Mouse (Mus musculus) limb, embryonic 15.5 days (tissue): ENCODE data around the gene Frmpd4. TPM values are rescaled to one million over a fixed set of nuclear protein-coding genes. Genes with fewer than 3 reads are reported as not detected.

Experiments used
- ATAC-seq: fragments of 200-750 bp; cut with Nextera tagmentation; 2 replicates; pipeline ENCODE4 v1.8.0; 2017; ENCODE audit warnings: low read depth, moderate TSS enrichment; ENCODE audit not compliant: insufficient number of reproducible peaks, low FRiP score, low TSS enrichment
- H3K27ac ChIP-seq: fragments of 300-500 bp; sonication (generic); 2 replicates; pipeline ENCODE4 v1.5.1; 2015; ENCODE audit warnings: moderate library complexity, mild to moderate bottlenecking, inconsistent platforms
- H3K27me3 ChIP-seq: fragments of 300-500 bp; sonication (generic); 2 replicates; pipeline ENCODE4 v1.6.1; 2015; ENCODE audit warnings: inconsistent platforms
- H3K36me3 ChIP-seq: fragments of 300-500 bp; sonication (generic); 2 replicates; pipeline ENCODE4 v1.6.1; 2015; ENCODE audit warnings: inconsistent platforms
- H3K4me1 ChIP-seq: fragments of 300-500 bp; sonication (generic); 2 replicates; pipeline ENCODE4 v1.6.1; 2015; ENCODE audit warnings: inconsistent platforms
- H3K4me2 ChIP-seq: fragments of 300-500 bp; sonication (generic); 2 replicates; pipeline ENCODE4 v1.6.1; 2015; ENCODE audit warnings: mild to moderate bottlenecking, inconsistent platforms
- H3K4me3 ChIP-seq: fragments of 300-500 bp; sonication (generic); 2 replicates; pipeline ENCODE4 v1.5.1; 2015; ENCODE audit warnings: mild to moderate bottlenecking, inconsistent platforms
- H3K9ac ChIP-seq: fragments of 300-500 bp; sonication (generic); 2 replicates; pipeline ENCODE4 v1.6.1; 2015; ENCODE audit warnings: inconsistent platforms
- H3K9me3 ChIP-seq: fragments of 300-500 bp; sonication (generic); 2 replicates; pipeline ENCODE4 v1.6.1; 2016; ENCODE audit warnings: inconsistent platforms
- WGBS: fragments of 180-500 bp; shearing (Covaris S2); methylation state at CpG from one replicate; pipeline ENCODE4 v1.1.7; 2015; 5-methylcytosine and 5-hydroxymethylcytosine counted together
- polyA plus RNA-seq: library from polyadenylated mRNA; unstranded; fragments of >200 nt; fragmentation: Nextera tagmentation; extraction: Ambion mirVana; gene quantifications from 2 replicates; pipeline ENCODE4 v1.2.1, GENCODE M21; 2015

Frmpd4 gene
- polyA plus RNA-seq, 1 experiment from 2014 or later, result 0.55 TPM

- Histone ChIP-seq H3K4me1 (no peaks in the 10 kb centered on the region), H3K9ac (no peak overlapping the region), H3K27me3 (peaks cover 10% of the 10 kb centered on the region; the same call in 1 of the 2 replicates), H3K36me3 (no peaks in the 10 kb centered on the region), H3K27ac (no peak overlapping the region), H3K9me3 (no peaks in the 10 kb centered on the region), H3K4me3 (no peak overlapping the region), H3K4me2 (no peak overlapping the region)
- no peak for ATAC-seq
- WGBS, result 50% methylated on average over 4 of the region's 4 CpGs
These were observed 759.7 kb downstream of the Frmpd4 start for GRCm38 (mm10) chrX:167817363-167817762.

- Histone ChIP-seq H3K27me3 (peaks cover 12% of the 10 kb centered on the region; the same call in 1 of the 2 replicates), H3K4me2 (no peak overlapping the region), H3K36me3 (no peaks in the 10 kb centered on the region), H3K9me3 (no peaks in the 10 kb centered on the region), H3K4me1 (no peaks in the 10 kb centered on the region), H3K4me3 (no peak overlapping the region), H3K27ac (no peak overlapping the region), H3K9ac (no peak overlapping the region)
- no peak for ATAC-seq
- WGBS, result 89% methylated on average over 2 of the region's 2 CpGs
These were observed 766.9 kb downstream of the Frmpd4 start for GRCm38 (mm10) chrX:167810120-167810519.

DNA sequence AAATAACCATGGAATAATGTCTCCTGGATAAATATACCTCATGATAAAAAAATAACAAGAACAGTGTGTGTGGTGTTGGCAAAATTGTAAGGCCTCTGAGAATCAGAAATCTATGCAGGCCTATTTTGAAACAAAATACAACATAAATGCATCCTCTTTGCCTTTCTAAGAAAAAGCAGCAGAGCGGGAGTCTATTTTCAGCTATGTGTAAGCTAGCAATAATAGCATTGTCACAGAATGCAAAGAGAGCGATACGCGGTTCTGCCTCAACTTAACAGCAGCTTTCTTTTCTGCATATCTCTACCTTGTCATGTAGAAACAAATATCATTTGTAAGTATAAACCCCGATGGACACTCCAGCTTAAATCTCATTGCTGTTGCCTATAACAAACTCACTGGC, 768.5 kb downstream of the Frmpd4 start:
- Histone ChIP-seq H3K4me1 (no peaks in the 10 kb centered on the region), H3K36me3 (no peaks in the 10 kb centered on the region), H3K27me3 (peaks cover 12% of the 10 kb centered on the region; the same call in 1 of the 2 replicates), H3K4me3 (no peak overlapping the region), H3K9ac (no peak overlapping the region), H3K4me2 (no peak overlapping the region), H3K27ac (no peak overlapping the region), H3K9me3 (no peaks in the 10 kb centered on the region)
- WGBS, result 90% methylated on average over 5 of the region's 5 CpGs
- no peak for ATAC-seq

DNA sequence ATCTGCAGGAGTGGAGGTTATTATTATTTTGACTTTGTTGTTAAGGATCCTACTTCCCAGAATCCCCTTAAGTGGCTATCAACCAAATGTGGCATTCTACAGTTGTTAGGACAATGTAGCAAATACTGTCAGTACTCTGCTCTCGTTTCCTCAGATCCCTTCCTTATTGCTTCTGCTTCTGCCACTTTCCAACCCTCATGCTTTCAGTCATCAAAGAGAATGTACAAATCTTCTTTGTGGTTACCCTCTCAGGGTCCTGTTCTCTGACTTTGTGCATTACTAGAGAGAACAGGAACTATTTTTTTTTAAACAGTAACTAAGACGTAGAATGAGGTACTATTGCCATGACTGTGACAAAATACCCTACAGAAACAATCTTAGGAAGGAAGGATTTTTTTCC, 788.3 kb downstream of the Frmpd4 start:
- no peak overlapping the region for H3K4me3 ChIP-seq
- no peak overlapping the region for H3K27ac ChIP-seq
- no peaks in the 10 kb centered on the region for H3K9me3 ChIP-seq
- H3K9ac ChIP-seq, result no peak overlapping the region
- no peaks in the 10 kb centered on the region for H3K36me3 ChIP-seq
- no peak for ATAC-seq
- 71% methylated on average over 2 of the region's 2 CpGs for WGBS
- H3K27me3 ChIP-seq, result peaks cover 6% of the 10 kb centered on the region
- no peaks in the 10 kb centered on the region for H3K4me1 ChIP-seq
- no peak overlapping the region for H3K4me2 ChIP-seq

DNA sequence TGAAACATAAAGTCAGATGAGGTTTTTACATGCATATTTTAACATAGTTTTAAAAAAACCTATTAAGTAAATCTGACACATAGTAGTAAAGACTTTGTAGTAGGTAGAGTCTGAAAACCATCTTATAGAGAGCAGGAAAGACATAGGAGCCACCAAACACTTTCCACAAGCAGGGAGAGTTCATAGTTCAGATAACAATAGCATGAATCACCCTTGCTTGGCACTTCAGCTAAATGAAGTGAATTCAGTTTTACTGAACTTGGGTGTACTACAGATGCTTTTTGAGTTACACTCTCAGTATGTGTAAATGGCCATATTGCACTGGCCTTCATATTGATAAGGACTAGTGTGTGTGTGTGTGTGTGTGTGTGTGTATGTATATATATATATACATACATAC, 793.5 kb downstream of the Frmpd4 start:
- Histone ChIP-seq H3K4me2 (no peak overlapping the region), H3K27me3 (peaks cover 7% of the 10 kb centered on the region; the same call in 1 of the 2 replicates), H3K9me3 (no peaks in the 10 kb centered on the region), H3K27ac (no peak overlapping the region), H3K4me3 (no peak overlapping the region), H3K9ac (no peak overlapping the region), H3K4me1 (no peaks in the 10 kb centered on the region), H3K36me3 (no peaks in the 10 kb centered on the region)
- ATAC-seq, result no peak

DNA sequence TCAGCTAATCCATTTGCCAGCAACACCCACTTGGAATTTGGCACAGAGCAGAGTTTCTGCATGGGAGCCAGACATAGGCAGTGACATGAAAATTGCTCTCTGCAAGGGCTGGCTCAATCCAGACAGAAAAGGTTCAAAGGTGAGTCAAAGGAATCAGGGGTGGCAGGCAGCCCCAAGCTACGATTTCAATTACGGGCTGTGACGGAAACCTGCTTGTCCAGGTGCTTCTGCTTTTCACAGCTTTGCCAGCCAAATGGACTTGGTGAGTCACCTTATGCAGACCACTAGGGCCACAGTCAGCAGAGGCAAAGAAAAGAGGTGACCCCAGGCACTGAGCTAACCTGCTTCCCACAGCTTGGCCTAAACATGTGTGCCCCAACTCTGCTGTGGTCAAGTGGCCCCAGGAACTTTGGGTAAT, 857.5 kb downstream of the Frmpd4 start:
- Histone ChIP-seq H3K9me3 (no peaks in the 10 kb centered on the region), H3K4me3 (no peak overlapping the region), H3K27me3 (peaks cover 6% of the 10 kb centered on the region), H3K4me2 (no peak overlapping the region), H3K36me3 (no peaks in the 10 kb centered on the region), H3K9ac (no peak overlapping the region), H3K27ac (no peak overlapping the region), H3K4me1 (no peaks in the 10 kb centered on the region)
- ATAC-seq, result no peak
- 80% methylated on average over 3 of the region's 3 CpGs for WGBS

DNA sequence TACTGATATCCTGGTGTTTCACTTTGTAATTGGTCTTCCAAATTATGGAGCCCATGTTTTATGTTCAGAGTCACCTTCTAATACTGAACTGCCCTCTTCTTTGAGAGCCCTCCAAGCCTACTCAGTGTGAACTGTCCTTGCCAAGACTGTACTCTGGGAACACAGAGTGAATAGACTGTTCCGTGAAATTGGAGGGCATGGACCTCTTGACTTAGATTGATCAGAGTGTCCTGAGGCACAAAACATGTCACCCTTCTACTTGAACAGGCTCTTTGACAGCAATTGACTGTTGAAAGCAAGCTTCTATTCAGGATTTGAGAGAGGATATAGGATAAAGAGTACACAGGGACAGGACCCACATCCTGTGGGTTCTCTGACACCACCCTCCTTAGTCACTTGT, 857.9 kb downstream of the Frmpd4 start:
- no peak overlapping the region for H3K4me2 ChIP-seq
- no peak for ATAC-seq
- H3K9me3 ChIP-seq, result no peaks in the 10 kb centered on the region
- WGBS, result 76% methylated on average over 1 of the region's 1 CpGs
- H3K9ac ChIP-seq, result no peak overlapping the region
- peaks cover 6% of the 10 kb centered on the region for H3K27me3 ChIP-seq
- no peak overlapping the region for H3K27ac ChIP-seq
- no peaks in the 10 kb centered on the region for H3K36me3 ChIP-seq
- no peak overlapping the region for H3K4me3 ChIP-seq
- H3K4me1 ChIP-seq, result no peaks in the 10 kb centered on the region

DNA sequence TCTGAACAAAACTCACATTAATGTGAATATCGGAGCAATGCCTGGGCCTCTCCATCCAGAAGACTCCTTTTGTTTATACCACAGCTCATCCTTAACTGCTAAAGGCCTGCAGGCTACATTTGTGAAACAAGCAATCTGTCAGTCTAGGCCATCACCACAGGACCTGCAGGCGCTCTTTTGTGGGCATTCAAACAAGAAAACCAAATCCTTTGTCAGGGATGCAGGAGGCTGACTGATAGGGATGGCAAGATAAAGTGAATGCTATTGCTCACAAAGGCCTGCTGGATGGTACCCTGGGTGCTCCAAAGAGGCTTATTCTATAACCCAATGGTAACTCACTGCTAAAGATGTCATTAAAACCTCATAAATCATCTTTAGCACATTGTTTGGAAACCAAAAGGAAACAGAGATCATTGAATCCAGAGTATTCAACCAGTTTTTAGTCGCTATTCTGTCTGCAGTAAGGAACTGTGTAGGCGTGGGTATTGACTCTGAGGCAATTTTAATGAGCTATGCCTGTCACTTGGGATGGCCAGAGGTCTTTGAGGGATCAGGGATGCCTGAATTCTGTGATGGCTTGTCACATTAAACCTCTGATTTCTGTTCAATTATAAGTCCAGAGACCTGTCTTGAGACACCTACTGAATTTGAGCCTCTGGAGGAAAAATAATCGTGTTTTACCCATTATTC, 922.1 kb downstream of the Frmpd4 start:
- H3K36me3 ChIP-seq, result no peaks in the 10 kb centered on the region
- ATAC-seq, result no peak
- H3K4me3 ChIP-seq, result no peak overlapping the region
- no peak overlapping the region for H3K9ac ChIP-seq
- H3K4me2 ChIP-seq, result no peak overlapping the region
- no peaks in the 10 kb centered on the region for H3K9me3 ChIP-seq
- H3K4me1 ChIP-seq, result no peaks in the 10 kb centered on the region
- no peak overlapping the region for H3K27ac ChIP-seq
- 47% methylated on average over 5 of the region's 5 CpGs for WGBS
- H3K27me3 ChIP-seq, result no peaks in the 10 kb centered on the region

GRCm38 (mm10) chrX:167654249-167654648, 922.8 kb downstream of the Frmpd4 start:
- Histone ChIP-seq H3K4me3 (no peak overlapping the region), H3K4me2 (no peak overlapping the region), H3K4me1 (no peaks in the 10 kb centered on the region), H3K27me3 (no peaks in the 10 kb centered on the region), H3K27ac (no peak overlapping the region), H3K9me3 (no peaks in the 10 kb centered on the region), H3K36me3 (no peaks in the 10 kb centered on the region), H3K9ac (no peak overlapping the region)
- ATAC-seq, result no peak
- 96% methylated on average over 8 of the region's 8 CpGs for WGBS

DNA sequence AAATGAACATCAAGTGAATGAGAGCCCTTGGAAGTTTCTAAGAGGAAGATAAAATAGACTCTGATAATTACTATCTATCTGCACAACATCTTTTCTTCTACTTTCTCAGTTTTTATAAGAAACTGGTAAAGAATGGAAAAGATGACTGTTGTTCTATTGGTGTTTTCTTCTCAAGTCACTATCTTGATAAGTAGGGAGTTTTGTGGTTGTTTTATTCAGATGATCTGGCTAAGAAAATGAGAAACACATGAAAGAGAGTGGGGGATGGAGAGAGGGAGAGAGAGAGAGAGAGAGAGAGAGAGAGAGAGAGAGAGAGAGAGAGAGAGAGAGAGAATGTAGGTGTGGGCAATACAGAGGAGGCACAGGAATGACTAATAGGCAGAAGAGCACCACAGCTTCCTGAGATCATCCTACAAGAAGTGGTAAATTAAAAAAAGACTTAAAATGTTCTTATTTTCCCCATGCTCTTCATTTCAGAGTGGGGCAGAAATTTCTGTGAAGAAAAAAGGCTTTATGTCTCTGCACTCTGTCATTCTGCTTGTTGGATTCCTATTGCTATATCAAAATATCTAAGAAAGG, 979.3 kb downstream of the Frmpd4 start:
- ATAC-seq, result no peak

DNA sequence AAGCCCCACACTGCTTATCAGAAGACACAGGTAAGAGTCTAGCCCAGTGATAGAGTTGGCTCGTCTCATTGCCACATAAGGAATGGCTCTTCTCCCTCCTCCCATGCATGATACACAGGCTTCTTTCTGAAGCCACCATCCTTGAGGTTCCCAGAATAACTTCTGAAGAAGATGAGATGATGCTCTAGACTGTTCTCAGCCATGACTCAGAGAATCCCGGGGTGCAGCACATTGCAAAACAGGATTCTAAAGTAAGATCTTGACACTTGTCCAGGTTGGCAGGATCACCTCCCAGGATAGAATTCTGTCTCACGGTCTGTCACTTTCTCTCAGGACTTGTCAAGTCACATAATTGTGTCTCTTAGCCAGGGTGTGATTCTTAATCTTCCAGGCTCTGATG, 1024.2 kb downstream of the Frmpd4 start:
- no peak overlapping the region for H3K27ac ChIP-seq
- ATAC-seq, result no peak
- H3K27me3 ChIP-seq, result no peaks in the 10 kb centered on the region
- no peaks in the 10 kb centered on the region for H3K9me3 ChIP-seq
- no peak overlapping the region for H3K4me3 ChIP-seq
- H3K4me2 ChIP-seq, result no peak overlapping the region
- WGBS, result 88% methylated on average over 3 of the region's 3 CpGs
- no peak overlapping the region for H3K9ac ChIP-seq
- H3K36me3 ChIP-seq, result no peaks in the 10 kb centered on the region
- no peaks in the 10 kb centered on the region for H3K4me1 ChIP-seq

More for the DNA sequence above, 979.3 kb downstream of the Frmpd4 start:
- no peak overlapping the region for H3K4me2 ChIP-seq
- no peak overlapping the region for H3K9ac ChIP-seq
- H3K36me3 ChIP-seq, result no peaks in the 10 kb centered on the region
- peaks cover 2% of the 10 kb centered on the region; the same call in 1 of the 2 replicates for H3K27me3 ChIP-seq
- H3K9me3 ChIP-seq, result no peaks in the 10 kb centered on the region
- no peaks in the 10 kb centered on the region for H3K4me1 ChIP-seq
- no peak overlapping the region for H3K27ac ChIP-seq
- no peak overlapping the region for H3K4me3 ChIP-seq

- Histone ChIP-seq H3K27me3 (no peaks in the 10 kb centered on the region), H3K4me1 (no peaks in the 10 kb centered on the region)
- ATAC-seq, result no peak
These were observed 1053.9 kb downstream of the Frmpd4 start for GRCm38 (mm10) chrX:167523151-167523550.

More at GRCm38 (mm10) chrX:167523151-167523550, 1053.9 kb downstream of the Frmpd4 start:
- no peak overlapping the region for H3K9ac ChIP-seq
- no peak overlapping the region for H3K4me2 ChIP-seq
- H3K36me3 ChIP-seq, result no peaks in the 10 kb centered on the region
- H3K9me3 ChIP-seq, result no peaks in the 10 kb centered on the region
- no peak overlapping the region for H3K4me3 ChIP-seq
- WGBS, result 67% methylated on average over 3 of the region's 3 CpGs
- no peak overlapping the region for H3K27ac ChIP-seq
